Mouse (Mus musculus) forebrain, embryonic 10.5 days (tissue): ENCODE data around the gene Eya2. TPM values are rescaled to one million over a fixed set of nuclear protein-coding genes. Genes with fewer than 3 reads are reported as not detected.
A peak's percentile ranks its signal among the peaks of the same experiment; 100 is the strongest.
"Not testable (repeated sequence)": the region's sequence is repeated elsewhere in the genome, so short reads cannot be mapped to it uniquely, and the experiment has no call there.

Source experiments
- DNase-seq: peaks from one replicate; pipeline ENCODE4 v3.0.0-alpha.2; 2017; ENCODE audit warnings: low spot score; ENCODE audit errors: extremely low spot score
- H3K27ac ChIP-seq: fragments of 300-500 bp; sonication (generic); 2 replicates; pipeline ENCODE4 v1.5.1; 2016; ENCODE audit warnings: mild to moderate bottlenecking
- H3K27me3 ChIP-seq: fragments of 300-500 bp; sonication (generic); 2 replicates; pipeline ENCODE4 v1.6.1; 2016; ENCODE audit warnings: mild to moderate bottlenecking; ENCODE audit not compliant: poor library complexity, severe bottlenecking
- H3K36me3 ChIP-seq: fragments of 300-500 bp; sonication (generic); replicated peaks from 2 replicates; pipeline ENCODE4 v1.6.1; 2016; ENCODE audit warnings: mild to moderate bottlenecking, moderate library complexity
- H3K4me1 ChIP-seq: fragments of 300-500 bp; sonication (generic); 2 replicates; pipeline ENCODE4 v1.6.1; 2016
- H3K4me3 ChIP-seq: fragments of 300-500 bp; sonication (generic); 2 replicates; pipeline ENCODE4 v1.5.1; 2016; ENCODE audit warnings: mild to moderate bottlenecking, moderate library complexity
- H3K9me3 ChIP-seq: fragments of 300-500 bp; sonication (generic); 2 replicates; pipeline ENCODE4 v1.6.1; 2016; ENCODE audit warnings: mild to moderate bottlenecking, moderate library complexity
- WGBS: fragments of 180-500 bp; shearing (Covaris S2); methylation state at CpG from one replicate; pipeline ENCODE4 v1.1.7; 2016; 5-methylcytosine and 5-hydroxymethylcytosine counted together
- polyA plus RNA-seq: library from polyadenylated mRNA; unstranded; fragments of >200 nt; fragmentation: Nextera tagmentation; extraction: Ambion mirVana; gene quantifications from 2 replicates; pipeline ENCODE4 v1.2.1, GENCODE M21; 2016

Gene Eya2
- polyA plus RNA-seq, 1 experiment from 2014 or later = 18.0 TPM

DNA sequence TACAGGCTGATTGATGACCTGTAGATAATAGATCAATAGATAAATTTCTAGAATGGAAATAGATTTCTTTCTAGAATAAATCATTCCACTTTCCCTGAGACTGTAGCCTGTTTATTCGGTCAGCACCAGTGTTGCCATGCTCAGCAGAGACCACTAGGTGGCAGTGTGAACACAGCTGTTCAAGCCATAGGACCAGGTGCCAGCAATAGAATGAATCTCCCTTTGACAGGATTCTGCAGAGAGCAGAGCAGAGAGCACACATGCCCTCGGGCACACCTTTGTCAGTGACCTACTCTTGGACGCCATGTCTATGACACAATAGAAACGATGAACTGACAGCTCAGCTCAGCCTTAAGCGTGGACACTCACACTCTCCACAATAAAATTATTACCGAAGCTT is 184.1 kb downstream of the Eya2 start:
- Histone ChIP-seq H3K27me3 (no peaks in the 10 kb centered on the region), H3K27ac (no peak overlapping the region), H3K36me3 (peaks cover 27% of the 10 kb centered on the region), H3K9me3 (no peaks in the 10 kb centered on the region), H3K4me3 (no peak overlapping the region), H3K4me1 (peaks cover 14% of the 10 kb centered on the region)
- peak; percentile 81 for DNase-seq
- 29% methylated on average over 6 of the region's 6 CpGs for WGBS

DNA sequence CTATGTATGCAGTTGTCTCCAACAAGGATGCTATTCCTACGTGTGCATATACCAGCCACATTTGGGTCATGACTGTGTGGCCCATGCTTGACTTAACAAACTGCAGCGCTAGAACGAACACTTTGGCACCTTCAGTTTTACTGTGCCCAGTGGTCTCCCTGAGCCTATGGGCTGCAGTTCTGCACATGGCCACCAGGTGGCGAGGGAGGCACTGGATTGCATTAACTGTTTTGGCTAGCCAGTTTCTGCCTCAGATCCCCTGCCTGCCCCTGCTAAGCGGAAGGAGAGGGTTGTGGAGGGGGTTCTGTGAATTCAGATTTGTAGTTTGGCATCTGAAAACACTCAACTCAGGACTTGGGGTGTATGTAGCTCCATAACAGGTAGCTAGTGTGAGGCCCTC is 187.5 kb downstream of the Eya2 start:
- Histone ChIP-seq H3K4me1 (peaks cover 18% of the 10 kb centered on the region), H3K27ac (no peak overlapping the region), H3K4me3 (no peak overlapping the region), H3K27me3 (no peaks in the 10 kb centered on the region), H3K9me3 (no peaks in the 10 kb centered on the region), H3K36me3 (peaks cover 60% of the 10 kb centered on the region)
- 36% methylated on average over 5 of the region's 5 CpGs for WGBS
- DNase-seq = peak; percentile 78

GRCm38 (mm10) chr2:165785312-165786036 is 190.6 kb downstream of the Eya2 start:
- Histone ChIP-seq H3K4me1 (peaks cover 12% of the 10 kb centered on the region; the same call in 1 of the 2 replicates), H3K9me3 (no peaks in the 10 kb centered on the region), H3K36me3 (peaks cover 91% of the 10 kb centered on the region), H3K27me3 (no peaks in the 10 kb centered on the region), H3K4me3 (no peak overlapping the region), H3K27ac (no peak overlapping the region)
- WGBS = 89% methylated on average over 20 of the region's 20 CpGs
- no peak for DNase-seq

DNA sequence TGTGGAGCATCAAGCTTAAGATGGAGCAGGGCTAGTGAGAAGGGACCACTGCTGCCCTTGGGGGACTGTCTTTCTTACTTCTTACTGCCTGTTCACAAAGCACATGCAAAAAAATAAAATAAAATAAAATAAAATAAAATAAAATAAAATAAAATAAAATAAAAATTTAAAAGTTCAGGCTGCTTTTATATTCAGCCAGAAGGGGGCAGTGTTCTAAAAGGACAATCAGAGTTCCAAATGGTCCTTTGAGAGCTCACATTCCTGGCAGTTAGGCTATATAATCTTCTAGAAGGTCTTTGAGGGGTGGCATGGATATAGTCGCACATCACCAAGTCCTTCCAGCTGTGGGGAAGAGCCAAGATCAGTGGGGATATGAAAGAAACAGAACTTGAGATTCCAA is 191.6 kb downstream of the Eya2 start:
- H3K27ac ChIP-seq = no peak overlapping the region
- peaks cover 19% of the 10 kb centered on the region for H3K4me1 ChIP-seq
- no peak overlapping the region for H3K4me3 ChIP-seq
- H3K9me3 ChIP-seq = no peaks in the 10 kb centered on the region
- WGBS = 77% methylated on average over 1 of the region's 1 CpGs
- no peaks in the 10 kb centered on the region for H3K27me3 ChIP-seq
- peaks cover 98% of the 10 kb centered on the region for H3K36me3 ChIP-seq
- no peak for DNase-seq

GRCm38 (mm10) chr2:165788005-165788404 is 193.2 kb downstream of the Eya2 start:
- no peak overlapping the region for H3K4me3 ChIP-seq
- peaks cover 98% of the 10 kb centered on the region for H3K36me3 ChIP-seq
- H3K27ac ChIP-seq = no peak overlapping the region
- WGBS = 93% methylated on average over 11 of the region's 11 CpGs
- peaks cover 13% of the 10 kb centered on the region for H3K4me1 ChIP-seq
- no peaks in the 10 kb centered on the region for H3K27me3 ChIP-seq
- no peak for DNase-seq
- no peaks in the 10 kb centered on the region for H3K9me3 ChIP-seq

GRCm38 (mm10) chr2:165788796-165789195 is 194.0 kb downstream of the Eya2 start:
- DNase-seq = no peak
- Histone ChIP-seq H3K9me3 (no peaks in the 10 kb centered on the region), H3K27ac (no peak overlapping the region), H3K36me3 (peaks cover 98% of the 10 kb centered on the region), H3K4me3 (no peak overlapping the region), H3K4me1 (peaks cover 13% of the 10 kb centered on the region), H3K27me3 (no peaks in the 10 kb centered on the region)
- 95% methylated on average over 9 of the region's 9 CpGs for WGBS

GRCm38 (mm10) chr2:165789667-165790066 is 194.8 kb downstream of the Eya2 start:
- Histone ChIP-seq H3K9me3 (no peaks in the 10 kb centered on the region), H3K27ac (no peak overlapping the region), H3K36me3 (peaks cover 98% of the 10 kb centered on the region), H3K27me3 (no peaks in the 10 kb centered on the region), H3K4me3 (no peak overlapping the region), H3K4me1 (peaks cover 13% of the 10 kb centered on the region)
- WGBS = 100% methylated on average over 3 of the region's 3 CpGs
- DNase-seq = no peak

- DNase-seq = no peak
- no peaks in the 10 kb centered on the region for H3K27me3 ChIP-seq
- H3K27ac ChIP-seq = 0 out of 2 replicates have a peak overlapping the region, but pooled peaks have one; percentile 11
- H3K9me3 ChIP-seq = no peaks in the 10 kb centered on the region
- H3K4me3 ChIP-seq = no peak overlapping the region
- peaks cover 96% of the 10 kb centered on the region for H3K36me3 ChIP-seq
- peaks cover 9% of the 10 kb centered on the region for H3K4me1 ChIP-seq
- WGBS = 72% methylated on average over 7 of the region's 7 CpGs
Measured at GRCm38 (mm10) chr2:165791026-165791425, 196.2 kb downstream of the Eya2 start.

- WGBS = 69% methylated on average over 9 of the region's 9 CpGs
- Histone ChIP-seq H3K4me1 (peaks cover 8% of the 10 kb centered on the region), H3K4me3 (no peak overlapping the region), H3K27me3 (no peaks in the 10 kb centered on the region), H3K9me3 (no peaks in the 10 kb centered on the region), H3K27ac (no peak overlapping the region), H3K36me3 (peaks cover 98% of the 10 kb centered on the region)
- DNase-seq = peak; percentile 63
Measured at GRCm38 (mm10) chr2:165791657-165792056, 196.8 kb downstream of the Eya2 start.

DNA sequence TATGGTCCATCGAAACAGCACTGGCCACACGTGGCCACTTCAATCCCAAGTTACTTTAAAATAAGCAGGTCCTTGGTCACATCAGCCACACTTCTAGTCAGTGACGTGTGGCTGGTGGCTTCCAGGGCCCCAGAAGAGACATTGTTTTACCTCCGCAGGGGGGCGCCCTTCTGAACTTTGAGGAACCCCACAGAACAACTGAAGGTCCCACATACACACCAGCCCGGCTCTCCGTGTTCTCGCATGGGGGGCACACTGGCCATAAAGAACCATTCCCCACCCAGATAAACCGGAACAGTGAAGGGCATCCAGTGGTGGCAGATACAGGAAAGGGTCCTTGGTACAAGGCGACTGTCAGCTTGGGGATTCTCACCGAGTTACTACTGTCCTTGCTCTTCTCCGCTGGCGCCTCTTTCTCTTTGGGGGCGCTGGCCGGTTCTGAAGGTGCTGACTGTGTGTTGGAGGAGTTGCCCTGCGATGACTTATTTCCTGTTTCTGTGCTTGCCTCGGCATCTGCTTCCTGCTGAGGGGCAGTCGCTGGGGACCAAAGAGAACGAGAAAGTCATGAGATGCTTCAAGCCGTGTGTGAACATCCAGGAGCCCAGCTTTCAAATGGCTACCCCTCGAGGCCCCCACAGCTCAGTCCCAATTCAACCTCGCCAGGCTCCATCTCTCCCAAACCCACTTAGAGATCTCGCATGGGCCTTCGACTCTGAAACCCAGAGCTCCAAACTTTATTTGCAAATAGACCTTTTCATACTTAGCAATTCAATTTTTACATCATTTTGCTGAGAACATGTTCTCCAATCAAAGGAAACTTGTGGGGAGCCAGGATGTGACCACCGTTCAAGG is 197.8 kb downstream of the Eya2 start:
- no peak for DNase-seq
- no peak overlapping the region for H3K4me3 ChIP-seq
- H3K27ac ChIP-seq = no peak overlapping the region
- H3K4me1 ChIP-seq = peaks cover 15% of the 10 kb centered on the region
- WGBS = 92% methylated on average over 25 of the region's 25 CpGs
- H3K36me3 ChIP-seq = peaks cover 98% of the 10 kb centered on the region
- no peaks in the 10 kb centered on the region for H3K9me3 ChIP-seq
- no peaks in the 10 kb centered on the region for H3K27me3 ChIP-seq

DNA sequence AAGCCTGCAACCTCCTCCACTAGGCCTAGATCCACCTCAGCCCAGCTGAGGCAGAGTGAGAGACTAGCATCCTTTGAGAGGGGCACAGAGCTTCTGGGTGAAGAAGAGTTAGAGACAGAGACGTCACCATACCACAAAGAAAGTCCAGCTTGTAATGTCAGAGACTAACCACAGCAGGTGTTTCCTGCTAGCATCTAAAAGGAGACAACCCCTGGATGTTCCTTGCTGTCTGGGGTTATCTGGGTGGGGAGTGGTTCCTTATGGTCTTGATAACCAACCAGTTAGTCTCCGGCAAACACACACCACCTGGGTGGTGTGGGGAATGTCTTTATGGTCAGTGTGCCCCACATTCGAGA is 198.4 kb downstream of the Eya2 start:
- Histone ChIP-seq H3K27me3 (no peaks in the 10 kb centered on the region), H3K9me3 (no peaks in the 10 kb centered on the region), H3K4me1 (peaks cover 17% of the 10 kb centered on the region), H3K4me3 (no peak overlapping the region), H3K36me3 (peaks cover 98% of the 10 kb centered on the region), H3K27ac (no peak overlapping the region)
- no peak for DNase-seq
- WGBS = 92% methylated on average over 3 of the region's 3 CpGs

DNA sequence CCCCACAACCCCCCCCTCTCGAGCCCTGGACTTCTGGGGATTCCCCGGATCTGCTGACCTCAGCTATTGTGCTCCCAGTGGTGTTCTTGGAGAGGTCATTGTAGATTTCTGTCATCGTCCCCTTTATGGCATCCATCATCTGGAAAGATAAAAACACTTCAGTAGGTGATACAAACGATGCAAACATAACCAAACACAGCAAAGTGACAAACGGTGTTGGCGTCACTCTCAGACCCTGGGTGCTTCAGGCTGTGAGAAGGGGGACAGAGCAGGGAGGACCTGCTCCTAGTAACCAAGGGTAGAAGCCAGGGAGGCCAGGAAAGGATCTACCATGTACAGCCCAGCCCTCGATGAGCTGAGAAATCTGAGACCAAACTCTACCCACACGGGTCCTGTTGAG is 203.0 kb downstream of the Eya2 start:
- Histone ChIP-seq H3K36me3 (peaks cover 98% of the 10 kb centered on the region), H3K27me3 (no peaks in the 10 kb centered on the region), H3K9me3 (no peaks in the 10 kb centered on the region), H3K4me1 (peaks cover 8% of the 10 kb centered on the region; the same call in 1 of the 2 replicates), H3K4me3 (no peak overlapping the region), H3K27ac (no peak overlapping the region; the same call in 1 of the 2 replicates)
- no peak for DNase-seq
- 79% methylated on average over 8 of the region's 8 CpGs for WGBS

DNA sequence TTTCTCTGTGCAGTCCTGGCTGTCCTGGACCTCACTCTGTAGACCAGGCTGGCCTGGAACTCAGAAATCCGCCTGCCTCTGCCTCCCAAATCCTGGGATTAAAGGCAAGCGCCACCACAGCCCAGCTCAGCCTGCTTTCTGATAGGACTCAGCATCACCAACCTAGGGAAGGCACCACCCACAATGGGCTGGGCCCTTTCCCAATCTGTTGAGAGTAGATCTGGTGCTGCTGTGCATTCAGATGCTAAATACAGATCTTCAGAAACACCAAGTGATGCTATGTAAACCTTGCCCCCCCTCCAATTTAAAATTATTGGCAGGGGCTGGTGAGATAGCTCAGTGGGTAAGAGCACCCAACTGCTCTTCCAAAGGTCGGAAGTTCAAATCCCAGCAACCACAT is 205.3 kb downstream of the Eya2 start:
- H3K9me3 ChIP-seq, H3K4me3 ChIP-seq, H3K27me3 ChIP-seq, H3K27ac ChIP-seq, DNase-seq, H3K4me1 ChIP-seq: not testable (repeated sequence)
- H3K36me3 ChIP-seq = peaks cover 98% of the 10 kb centered on the region
- WGBS = 91% methylated on average over 3 of the region's 3 CpGs
